Mouse (Mus musculus) left cerebral cortex, postnatal 10 days (tissue): ENCODE measurements at regions not wholly inside any gene's neighbourhood (a gene's known extent, or its start where the extent isn't known, plus 50 kb on each side); places are given as distances from the start of the nearest gene placed in this dataset.
A peak's percentile ranks its signal among the peaks of the same experiment; 100 is the strongest.

ENCODE experiments used
- DNase-seq, 2 experiments: peaks; one replicate each; pipeline ENCODE4 v3.0.0; 2021 to 2022; ENCODE audit warnings: low spot score in 2 of 2, mixed read lengths in 1 of 2; ENCODE audit errors: extremely low spot score in 1 of 2
- intact Hi-C: fragments of 180-260 bp; cut with DNase I; formaldehyde crosslinking; loops from one replicate; pipeline ENCODE4 v1.15.1; 2025

GRCm38 (mm10) chr4:106859476-106859875 is 51.0 kb upstream of the Ssbp3 start:
- intact Hi-C loops, result no loop called here
- no peak for DNase-seq

DNA sequence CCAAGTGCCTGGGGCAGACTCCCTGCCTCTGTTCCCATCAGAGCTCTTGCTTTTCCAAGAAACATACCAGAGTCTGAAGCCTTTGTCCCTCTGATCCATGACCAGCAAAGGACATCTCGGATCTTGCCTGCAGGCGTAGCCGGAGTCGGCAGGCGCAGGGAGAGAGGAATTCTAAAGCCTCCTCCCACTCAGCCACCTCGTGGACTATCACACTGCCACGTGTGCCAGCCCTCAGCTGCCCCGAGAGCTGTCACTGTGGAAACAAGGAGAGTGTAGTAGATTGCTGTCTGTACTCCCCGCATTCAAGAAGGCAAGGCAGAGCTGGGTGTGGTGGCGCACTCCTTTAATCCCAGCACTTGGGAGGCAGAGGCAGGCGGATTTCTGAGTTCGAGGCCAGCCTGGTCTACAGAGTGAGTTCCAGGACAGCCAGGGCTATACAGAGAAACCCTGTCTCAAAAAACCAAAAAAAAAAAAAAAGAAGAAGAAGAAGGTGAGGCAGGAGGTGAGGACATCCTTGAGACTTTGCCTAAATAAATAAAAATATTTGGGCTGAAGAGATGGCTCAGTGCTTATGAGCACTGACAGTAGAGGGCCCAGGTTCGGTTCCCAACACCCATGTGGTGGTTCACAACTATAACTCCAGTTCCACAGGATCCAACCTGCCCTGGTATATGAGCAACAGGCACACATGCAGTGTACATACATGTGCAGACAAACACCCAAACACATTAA is 52.0 kb upstream of the Ssbp3 start:
- DNase-seq, result no peak
- intact Hi-C loops, result no loop called here

DNA sequence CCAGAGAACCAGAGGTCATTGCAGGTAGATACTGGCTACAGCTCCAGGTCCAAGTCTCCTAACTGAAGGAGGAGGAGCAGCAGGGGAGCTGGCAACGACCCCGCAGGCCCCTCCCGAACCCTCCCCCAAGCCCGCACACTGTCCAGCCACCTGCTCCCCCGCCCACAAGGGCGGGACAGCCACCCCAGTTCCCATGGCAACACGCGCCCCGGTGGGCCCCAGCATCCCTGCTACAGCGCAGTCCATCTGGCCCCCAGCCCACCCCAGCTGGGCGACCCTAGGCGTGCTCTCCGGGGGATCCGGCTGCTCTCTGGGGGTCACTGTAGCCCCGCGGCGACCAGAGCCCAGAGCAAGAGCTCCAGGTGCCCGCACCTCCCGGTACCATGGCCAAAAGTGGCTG is 51.0 kb upstream of the Acot11 start:
- intact Hi-C loops, result no loop called here
- no peak for DNase-seq

- intact Hi-C loops, result no loop called here
- peak in 1 of 2 experiments; percentile 52 for DNase-seq
These were observed 49.8 kb upstream of the Acot11 start for GRCm38 (mm10) chr4:106854361-106855309.
